Mouse (Mus musculus): Measurements from ENCODE around the gene 1810037I17Rik. TPM values are rescaled to one million over a fixed set of nuclear protein-coding genes. Genes with fewer than 3 reads are reported as not detected.

Gene 1810037I17Rik
- 88.5 and 102 TPM in 2 replicates for polyA plus RNA-seq (2014; fragmentation: Nextera tagmentation; extraction: Ambion mirVana)

GRCm38 (mm10) chr3:122924009-122924914 is at the start of gene 1810037I17Rik:
TSS of gene 1810037I17Rik (plus strand) at chr3:122924203.
- DNase-seq (ENCODE audit: low spot score): peak; percentile 96
- peaks cover 10% of the 10 kb centered on the region for H3K4me1 ChIP-seq (replicated peaks; ENCODE audit: control insufficient read depth, insufficient read depth, low read length)
- H3K9me3 ChIP-seq (ENCODE audit: control insufficient read depth, low read length): no peaks in the 10 kb centered on the region
- H3K9ac ChIP-seq: peak within 1 kb of the TSS; percentile 65
- H3K27me3 ChIP-seq (ENCODE audit: control insufficient read depth, insufficient read depth, low read length): no peaks in the 10 kb centered on the region
- H3K4me3 ChIP-seq (replicated peaks; ENCODE audit: low read length): peak within 1 kb of the TSS; percentile 46
- no peaks in the 10 kb centered on the region for H3K36me3 ChIP-seq (replicated peaks; ENCODE audit: control insufficient read depth, insufficient read depth)
- WGBS: under 1% methylated on average over 61 of the region's 68 CpGs
- ATAC-seq (ENCODE audit: low FRiP score): peak; percentile 99
- H3K4me2 ChIP-seq (replicated peaks): peak within 1 kb of the TSS; percentile 69
- peak within 1 kb of the TSS; percentile 75 for H3K27ac ChIP-seq

- Histone ChIP-seq H3K9me3 (ENCODE audit: control insufficient read depth, low read length) (no peaks in the 10 kb centered on the region), H3K4me1 (replicated peaks; ENCODE audit: control insufficient read depth, insufficient read depth, low read length) (no peaks in the 10 kb centered on the region), H3K4me2 (replicated peaks) (no peak overlapping the region), H3K9ac (no peak overlapping the region), H3K27ac (no peak overlapping the region), H3K4me3 (replicated peaks; ENCODE audit: low read length) (no peak overlapping the region), H3K27me3 (ENCODE audit: control insufficient read depth, insufficient read depth, low read length) (no peaks in the 10 kb centered on the region), H3K36me3 (replicated peaks; ENCODE audit: control insufficient read depth, insufficient read depth) (no peaks in the 10 kb centered on the region)
- ATAC-seq (ENCODE audit: low FRiP score) (no peak), DNase-seq (ENCODE audit: low spot score) (no peak)
- WGBS: 94% methylated on average over 2 of the region's 2 CpGs
Observed at GRCm38 (mm10) chr3:122876870-122877269, 47.1 kb upstream of the 1810037I17Rik start.

GRCm38 (mm10) chr3:122877543-122877942 is 46.5 kb upstream of the 1810037I17Rik start:
- Histone ChIP-seq H3K9me3 (ENCODE audit: control insufficient read depth, low read length) (no peaks in the 10 kb centered on the region), H3K36me3 (replicated peaks; ENCODE audit: control insufficient read depth, insufficient read depth) (no peaks in the 10 kb centered on the region), H3K27ac (no peak overlapping the region), H3K9ac (no peak overlapping the region), H3K4me2 (replicated peaks) (no peak overlapping the region), H3K4me1 (replicated peaks; ENCODE audit: control insufficient read depth, insufficient read depth, low read length) (no peaks in the 10 kb centered on the region), H3K27me3 (ENCODE audit: control insufficient read depth, insufficient read depth, low read length) (no peaks in the 10 kb centered on the region), H3K4me3 (replicated peaks; ENCODE audit: low read length) (no peak overlapping the region)
- ATAC-seq (ENCODE audit: low FRiP score) (no peak), DNase-seq (ENCODE audit: low spot score) (no peak)
- 95% methylated on average over 3 of the region's 3 CpGs for WGBS

- DNase-seq (ENCODE audit: low spot score): no peak
- ATAC-seq (ENCODE audit: low FRiP score): no peak
- WGBS: 94% methylated on average over 8 of the region's 8 CpGs
- H3K9ac ChIP-seq: no peak overlapping the region
- no peaks in the 10 kb centered on the region for H3K9me3 ChIP-seq (ENCODE audit: control insufficient read depth, low read length)
- no peak overlapping the region for H3K4me3 ChIP-seq (replicated peaks; ENCODE audit: low read length)
- no peaks in the 10 kb centered on the region for H3K4me1 ChIP-seq (replicated peaks; ENCODE audit: control insufficient read depth, insufficient read depth, low read length)
- H3K27ac ChIP-seq: no peak overlapping the region
- H3K27me3 ChIP-seq (ENCODE audit: control insufficient read depth, insufficient read depth, low read length): no peaks in the 10 kb centered on the region
- H3K36me3 ChIP-seq (replicated peaks; ENCODE audit: control insufficient read depth, insufficient read depth): no peaks in the 10 kb centered on the region
- H3K4me2 ChIP-seq (replicated peaks): no peak overlapping the region
Observed at GRCm38 (mm10) chr3:122878705-122879315, 45.2 kb upstream of the 1810037I17Rik start.

- H3K4me2 ChIP-seq (replicated peaks): no peak overlapping the region
- 88% methylated on average over 4 of the region's 4 CpGs for WGBS
- no peaks in the 10 kb centered on the region for H3K9me3 ChIP-seq (ENCODE audit: control insufficient read depth, low read length)
- no peaks in the 10 kb centered on the region for H3K27me3 ChIP-seq (ENCODE audit: control insufficient read depth, insufficient read depth, low read length)
- no peaks in the 10 kb centered on the region for H3K36me3 ChIP-seq (replicated peaks; ENCODE audit: control insufficient read depth, insufficient read depth)
- DNase-seq (ENCODE audit: low spot score): no peak
- no peak overlapping the region for H3K27ac ChIP-seq
- H3K4me1 ChIP-seq (replicated peaks; ENCODE audit: control insufficient read depth, insufficient read depth, low read length): no peaks in the 10 kb centered on the region
- no peak overlapping the region for H3K4me3 ChIP-seq (replicated peaks; ENCODE audit: low read length)
- no peak for ATAC-seq (ENCODE audit: low FRiP score)
- no peak overlapping the region for H3K9ac ChIP-seq
Observed at GRCm38 (mm10) chr3:122887505-122888301, 36.3 kb upstream of the 1810037I17Rik start.

GRCm38 (mm10) chr3:122888371-122888819 is 35.6 kb upstream of the 1810037I17Rik start:
- no peak overlapping the region for H3K4me3 ChIP-seq (replicated peaks; ENCODE audit: low read length)
- no peaks in the 10 kb centered on the region for H3K27me3 ChIP-seq (ENCODE audit: control insufficient read depth, insufficient read depth, low read length)
- DNase-seq (ENCODE audit: low spot score) (no peak), ATAC-seq (ENCODE audit: low FRiP score) (no peak)
- WGBS: 89% methylated on average over 5 of the region's 5 CpGs
- no peaks in the 10 kb centered on the region for H3K4me1 ChIP-seq (replicated peaks; ENCODE audit: control insufficient read depth, insufficient read depth, low read length)
- H3K9me3 ChIP-seq (ENCODE audit: control insufficient read depth, low read length): no peaks in the 10 kb centered on the region
- H3K4me2 ChIP-seq (replicated peaks): no peak overlapping the region
- no peaks in the 10 kb centered on the region for H3K36me3 ChIP-seq (replicated peaks; ENCODE audit: control insufficient read depth, insufficient read depth)
- no peak overlapping the region for H3K27ac ChIP-seq
- no peak overlapping the region for H3K9ac ChIP-seq

GRCm38 (mm10) chr3:122894772-122895171 is 29.2 kb upstream of the 1810037I17Rik start, which contains the start of gene Fabp2:
TSS of gene Fabp2 (plus strand) at chr3:122895072.
- 93% methylated on average over 3 of the region's 3 CpGs for WGBS
- Histone ChIP-seq H3K4me1 (replicated peaks; ENCODE audit: control insufficient read depth, insufficient read depth, low read length) (no peaks in the 10 kb centered on the region), H3K36me3 (replicated peaks; ENCODE audit: control insufficient read depth, insufficient read depth) (no peaks in the 10 kb centered on the region), H3K27me3 (ENCODE audit: control insufficient read depth, insufficient read depth, low read length) (no peaks in the 10 kb centered on the region), H3K9me3 (ENCODE audit: control insufficient read depth, low read length) (no peaks in the 10 kb centered on the region), H3K9ac (no peak within 1 kb of the TSS), H3K4me3 (replicated peaks; ENCODE audit: low read length) (no peak within 1 kb of the TSS), H3K27ac (no peak within 1 kb of the TSS), H3K4me2 (replicated peaks) (no peak within 1 kb of the TSS)
- no peak for ATAC-seq (ENCODE audit: low FRiP score)
- DNase-seq (ENCODE audit: low spot score): no peak

- DNase-seq (ENCODE audit: low spot score) (no peak), ATAC-seq (ENCODE audit: low FRiP score) (no peak)
- 90% methylated on average over 11 of the region's 11 CpGs for WGBS
- H3K9ac ChIP-seq: no peak overlapping the region
- no peak overlapping the region for H3K4me2 ChIP-seq (replicated peaks)
- H3K4me1 ChIP-seq (replicated peaks; ENCODE audit: control insufficient read depth, insufficient read depth, low read length): no peaks in the 10 kb centered on the region
- no peaks in the 10 kb centered on the region for H3K9me3 ChIP-seq (ENCODE audit: control insufficient read depth, low read length)
- no peak overlapping the region for H3K27ac ChIP-seq
- H3K4me3 ChIP-seq (replicated peaks; ENCODE audit: low read length): no peak overlapping the region
- H3K36me3 ChIP-seq (replicated peaks; ENCODE audit: control insufficient read depth, insufficient read depth): no peaks in the 10 kb centered on the region
- no peaks in the 10 kb centered on the region for H3K27me3 ChIP-seq (ENCODE audit: control insufficient read depth, insufficient read depth, low read length)
Observed at GRCm38 (mm10) chr3:122895189-122895731, 28.7 kb upstream of the 1810037I17Rik start.
